Mouse (Mus musculus) CH12.LX (cell line): ENCODE data around the gene Macrod2.

Source experiments
- CTCF ChIP-seq, 2 experiments: IDR thresholded peaks in 1 of 2; conservative IDR thresholded peaks in 1 of 2; 2 replicates each; pipeline ENCODE4 v1.5.1; 2011 to 2012; ENCODE audit warnings: low read depth in 2 of 2, low read length in 2 of 2, improper control_type of control experiment in 1 of 2, inconsistent platforms in 1 of 2, mild to moderate bottlenecking in 1 of 2, moderate library complexity in 1 of 2
- MAX ChIP-seq: IDR thresholded peaks from 2 replicates; pipeline ENCODE4 v1.6.1; 2011; ENCODE audit warnings: low read length, improper control_type of control experiment
- MAZ ChIP-seq: IDR thresholded peaks from 2 replicates; pipeline ENCODE4 v1.6.1; 2012; ENCODE audit warnings: low read depth, mild to moderate bottlenecking, inconsistent platforms, low read length, improper control_type of control experiment, moderate library complexity
- NRF1 ChIP-seq: IDR thresholded peaks from 2 replicates; pipeline ENCODE4 v1.6.1; 2014; ENCODE audit warnings: low read depth, mild to moderate bottlenecking, inconsistent platforms, low read length, improper control_type of control experiment, moderate library complexity
- POLR2A ChIP-seq: IDR thresholded peaks from 2 replicates; pipeline ENCODE4 v1.6.1; 2011; ENCODE audit warnings: low read depth, mild to moderate bottlenecking, improper control_type of control experiment, low read length
- POLR2AphosphoS2 ChIP-seq: IDR thresholded peaks from 2 replicates; pipeline ENCODE4 v1.6.1; 2011; ENCODE audit warnings: low read depth, low read length, improper control_type of control experiment
- USF2 ChIP-seq: conservative IDR thresholded peaks from 2 replicates; pipeline ENCODE4 v1.6.1; 2011; ENCODE audit warnings: low read depth, low read length, improper control_type of control experiment
- ZNF384 ChIP-seq: IDR thresholded peaks from 2 replicates; pipeline ENCODE4 v1.6.1; 2012; ENCODE audit warnings: low read depth, low read length, improper control_type of control experiment, inconsistent platforms

DNA sequence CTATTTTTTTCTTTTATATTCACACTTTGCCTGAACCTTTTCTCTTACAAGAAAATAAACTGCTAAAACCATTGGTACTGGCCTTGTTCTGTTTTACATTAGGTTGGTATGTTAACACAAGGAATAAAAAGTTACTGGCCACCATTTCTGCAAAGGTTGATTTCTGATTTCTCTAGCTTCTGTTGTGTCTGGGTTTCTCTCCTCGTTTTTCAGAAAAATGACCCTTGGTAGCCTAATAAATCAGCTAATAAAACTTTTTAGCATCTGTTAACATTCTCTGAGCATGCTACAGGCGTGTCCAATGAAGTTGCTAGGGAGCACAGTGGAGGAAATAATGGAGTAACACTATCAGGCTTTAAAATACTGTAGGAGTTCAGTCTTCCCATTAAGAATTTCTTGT lies 1161.6 kb downstream of the Macrod2 start:
- no peak for TF ChIP-seq USF2
- no peak for TF ChIP-seq MAZ
- no peak for TF ChIP-seq POLR2A
- no peak for TF ChIP-seq POLR2AphosphoS2
- TF ChIP-seq CTCF (conservative IDR thresholded peaks at IDR 0.05 in 1 of 2, IDR thresholded peaks at IDR 0.05 in 1 of 2; ENCODE audit: low read depth in 2 of 2, low read length in 2 of 2): no peak
- no peak for TF ChIP-seq NRF1
- no peak for TF ChIP-seq MAX
- TF ChIP-seq ZNF384: no peak
